ENCODE assay signal across 14 mouse cellular contexts in genomic region chr8:93653421-93653820, GRCm38 (mm10).
"Had no signal": no experiment of that assay in that cellular context is flagged by ENCODE, and none has a peak within 500 bp of the region (broad histone marks: within the 10 kb centered on the region; RNA-seq: fewer than 3 reads in every experiment).

No protein-coding gene starts in this region.

- ATAC-seq: forebrain, embryonic 13.5 days; forebrain, embryonic 14.5 days; forebrain, embryonic 15.5 days; forebrain, embryonic 16.5 days; forebrain, postnatal 0 days had no signal

- DNase-seq: embryo, embryonic 11 days; forebrain, postnatal 0 days; gastrocnemius, adult 2 months; gastrocnemius, postnatal 10 days; gastrocnemius, postnatal 14 days; gastrocnemius, postnatal 25 days; gastrocnemius, postnatal 36 days; heart, adult 11 months; heart, adult 18-20 months; heart, adult 2 months had no signal
